Mouse (Mus musculus) neutrophil, adult 5-6 weeks (primary cell): ENCODE data around the gene Mmp14. TPM values are rescaled to one million over a fixed set of nuclear protein-coding genes. Genes with fewer than 3 reads are reported as not detected.
A peak's percentile ranks its signal among the peaks of the same experiment; 100 is the strongest.

ENCODE experiments used
- ATAC-seq: fragments of 151-379, 151-347 bp; 2 replicates; pipeline ENCODE4 v1.8.0; 2017; ENCODE audit warnings: mild to moderate bottlenecking, moderate TSS enrichment; ENCODE audit not compliant: insufficient number of reproducible peaks, poor library complexity, low FRiP score, severe bottlenecking; ENCODE audit errors: extremely low read depth
- total RNA-seq: library from RNA; stranded (forward); fragments of 200-1000 nt; gene quantifications from 2 replicates; pipeline ENCODE4 v1.2.3, GENCODE M21; 2017

Gene Mmp14
- total RNA-seq, result 0.58 and 2.6 TPM in 2 replicates

GRCm38 (mm10) chr14:54431334-54432077 is at the start of gene Mmp14:
Gene Mmp14 (plus strand): TSS chr14:54431612.
- no peak for ATAC-seq

GRCm38 (mm10) chr14:54381816-54382215 is 49.6 kb upstream of the Mmp14 start:
- ATAC-seq, result no peak

- no peak for ATAC-seq
Measured at GRCm38 (mm10) chr14:54382641-54383040, 48.8 kb upstream of the Mmp14 start.

GRCm38 (mm10) chr14:54383355-54383771 is 48.0 kb upstream of the Mmp14 start:
- no peak for ATAC-seq

- ATAC-seq, result no peak
Measured at GRCm38 (mm10) chr14:54384396-54384795, 47.0 kb upstream of the Mmp14 start.

- ATAC-seq, result no peak
Measured at GRCm38 (mm10) chr14:54385968-54386618, 45.3 kb upstream of the Mmp14 start.

- no peak for ATAC-seq
Measured at GRCm38 (mm10) chr14:54387546-54387945, 43.9 kb upstream of the Mmp14 start.

- ATAC-seq, result no peak
Measured at GRCm38 (mm10) chr14:54390843-54391242, 40.6 kb upstream of the Mmp14 start.

- no peak for ATAC-seq
Measured at GRCm38 (mm10) chr14:54393794-54394193, 37.6 kb upstream of the Mmp14 start.

GRCm38 (mm10) chr14:54394309-54394708 is 37.1 kb upstream of the Mmp14 start:
- ATAC-seq, result no peak

GRCm38 (mm10) chr14:54396685-54397084 is 34.7 kb upstream of the Mmp14 start:
- no peak for ATAC-seq

GRCm38 (mm10) chr14:54397872-54398527 is 33.4 kb upstream of the Mmp14 start:
- ATAC-seq, result peak; percentile 33; the same call in 1 of the 2 replicates

- no peak for ATAC-seq
Measured at GRCm38 (mm10) chr14:54398528-54398916, 32.9 kb upstream of the Mmp14 start.

- ATAC-seq, result no peak
Measured at GRCm38 (mm10) chr14:54398921-54399382, 32.5 kb upstream of the Mmp14 start.

GRCm38 (mm10) chr14:54401723-54402122 is 29.7 kb upstream of the Mmp14 start:
- no peak for ATAC-seq

GRCm38 (mm10) chr14:54408336-54409056 is 22.9 kb upstream of the Mmp14 start:
- ATAC-seq, result no peak

- ATAC-seq, result peak; percentile 62; the same call in 1 of the 2 replicates
Measured at GRCm38 (mm10) chr14:54409057-54409645, 22.3 kb upstream of the Mmp14 start.

- no peak for ATAC-seq
Measured at GRCm38 (mm10) chr14:54409980-54410810, 21.2 kb upstream of the Mmp14 start.
